Mouse (Mus musculus) thymus, postnatal 4 days (tissue): ENCODE data around the gene Plin5.
"Not testable (repeated sequence)": the region's sequence is repeated elsewhere in the genome, so short reads cannot be mapped to it uniquely, and the experiment has no call there.

Experiments
- DNase-seq: peaks from one replicate; pipeline ENCODE4 v3.0.0; 2021

The Plin5 gene

DNA sequence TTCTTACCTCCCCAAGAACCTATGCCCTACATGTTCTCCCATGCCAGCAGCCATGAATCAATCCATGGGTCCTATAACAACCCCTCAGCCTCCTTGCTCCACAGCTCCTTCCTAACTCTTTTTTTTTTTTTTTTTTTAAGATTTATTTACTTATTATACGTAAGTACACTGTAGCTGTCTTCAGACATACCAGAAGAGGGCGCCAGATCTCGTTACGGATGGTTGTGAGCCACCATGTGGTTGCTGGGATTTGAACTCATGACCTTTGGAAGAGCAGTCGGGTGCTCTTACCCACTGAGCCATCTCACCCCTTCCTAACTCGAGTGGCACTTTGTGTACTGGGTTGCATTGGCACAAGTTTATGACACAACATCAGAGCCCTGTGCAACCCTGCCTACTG, 51.7 kb downstream of the Plin5 start:
- DNase-seq, result not testable (repeated sequence)

DNA sequence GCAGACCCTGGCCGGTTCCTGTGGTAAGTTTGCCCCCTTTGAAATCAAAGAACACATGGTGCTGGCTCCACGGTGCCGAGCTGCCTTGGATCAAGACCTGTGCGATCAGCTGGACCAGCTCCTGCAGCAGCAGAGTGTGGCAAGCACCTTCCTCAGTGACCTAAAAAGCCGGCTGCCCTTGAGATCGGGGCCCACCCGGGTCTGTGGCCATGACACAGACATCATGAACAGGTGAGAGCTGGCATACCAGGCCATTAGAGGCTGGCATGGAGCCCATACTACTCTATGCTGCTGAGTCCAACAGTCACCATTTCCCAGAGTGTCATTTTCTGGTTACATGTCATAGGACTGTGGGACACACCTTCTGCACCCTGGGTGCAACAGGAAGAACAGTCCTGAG, 55.3 kb downstream of the Plin5 start:
- no peak for DNase-seq
